Mouse (Mus musculus) MEL (cell line): Measurements from ENCODE around the gene Igsf9b. TPM values are rescaled to one million over a fixed set of nuclear protein-coding genes. Genes with fewer than 3 reads are reported as not detected.
A peak's percentile ranks its signal among the peaks of the same experiment; 100 is the strongest.

ENCODE experiments used
- DNase-seq: peaks from one replicate; pipeline ENCODE4 v3.0.0; 2011; ENCODE audit warnings: low read depth, low spot score
- H3K27ac ChIP-seq: 2 replicates; pipeline ENCODE4 v1.5.1; 2012; ENCODE audit warnings: low read depth, mild to moderate bottlenecking, control low read depth, low read length, moderate library complexity; ENCODE audit not compliant: control insufficient read depth
- H3K27me3 ChIP-seq, 2 experiments: fragments of 150-350 bp in 1 of 2; sonication (generic) in 1 of 2; 2 replicates each; pipeline ENCODE4 v1.6.1; 2012; ENCODE audit warnings: low read length in 2 of 2, mild to moderate bottlenecking in 2 of 2, improper control_type of control experiment in 1 of 2, moderate library complexity in 1 of 2; ENCODE audit not compliant: insufficient read depth in 2 of 2, control insufficient read depth in 1 of 2
- H3K36me3 ChIP-seq, 2 experiments: 2 replicates each; pipeline ENCODE4 v1.6.1; 2012 to 2014; ENCODE audit warnings: low read length in 2 of 2, improper control_type of control experiment in 1 of 2, inconsistent platforms in 1 of 2, mild to moderate bottlenecking in 1 of 2; ENCODE audit not compliant: insufficient read depth in 2 of 2, control insufficient read depth in 1 of 2
- H3K4me1 ChIP-seq, 2 experiments: fragments of 150-350 bp in 1 of 2; sonication (generic) in 1 of 2; 2 replicates each; pipeline ENCODE4 v1.6.1; 2012; ENCODE audit warnings: low read length in 2 of 2, improper control_type of control experiment in 1 of 2, mild to moderate bottlenecking in 1 of 2; ENCODE audit not compliant: insufficient read depth in 2 of 2, control insufficient read depth in 1 of 2
- H3K4me3 ChIP-seq, 2 experiments: fragments of 150-350 bp in 1 of 2; sonication (generic) in 1 of 2; 2 replicates each; pipeline ENCODE4 v1.5.1; 2012; ENCODE audit warnings: low read depth in 2 of 2, low read length in 2 of 2, mild to moderate bottlenecking in 2 of 2, moderate library complexity in 2 of 2, control low read depth in 1 of 2, improper control_type of control experiment in 1 of 2; ENCODE audit not compliant: control insufficient read depth in 1 of 2, insufficient read depth in 1 of 2
- H3K79me2 ChIP-seq: 2 replicates; pipeline ENCODE4 v1.6.1; 2012; ENCODE audit warnings: mild to moderate bottlenecking, low read length, moderate library complexity; ENCODE audit not compliant: control insufficient read depth, poor library complexity, insufficient read depth
- H3K9ac ChIP-seq: 2 replicates; pipeline ENCODE4 v1.6.1; 2012; ENCODE audit warnings: low read depth, mild to moderate bottlenecking, control low read depth, low read length, moderate library complexity; ENCODE audit not compliant: control insufficient read depth, poor library complexity, severe bottlenecking
- H3K9me3 ChIP-seq: fragments of 150-350 bp; sonication (generic); replicated peaks from 2 replicates; pipeline ENCODE4 v1.6.1; 2012; ENCODE audit warnings: mild to moderate bottlenecking, low read length, improper control_type of control experiment, moderate library complexity; ENCODE audit not compliant: insufficient read depth
- CHD1 ChIP-seq: IDR thresholded peaks from 2 replicates; pipeline ENCODE4 v1.6.1; 2012; ENCODE audit warnings: low read depth, mild to moderate bottlenecking, inconsistent platforms, low read length, improper control_type of control experiment
- CHD2 ChIP-seq: IDR thresholded peaks from 2 replicates; pipeline ENCODE4 v1.6.1; 2011; ENCODE audit warnings: low read length, improper control_type of control experiment
- CTCF ChIP-seq, 3 experiments: IDR thresholded peaks in 2 of 3; conservative IDR thresholded peaks in 1 of 3; 2 replicates each; pipeline ENCODE4 v1.5.1; 2011 to 2012; ENCODE audit warnings: low read length in 3 of 3, low read depth in 2 of 3, mild to moderate bottlenecking in 2 of 3, improper control_type of control experiment in 1 of 3, inconsistent platforms in 1 of 3, mixed read lengths in 1 of 3, moderate library complexity in 1 of 3; ENCODE audit not compliant: control insufficient read depth in 1 of 3, insufficient read depth in 1 of 3, poor library complexity in 1 of 3, severe bottlenecking in 1 of 3
- E2F4 ChIP-seq: IDR thresholded peaks from 2 replicates; pipeline ENCODE4 v1.6.1; 2011; ENCODE audit warnings: low read depth, low read length, improper control_type of control experiment, borderline replicate concordance
- EP300 ChIP-seq, 2 experiments: IDR thresholded peaks; 2 replicates each; pipeline ENCODE4 v1.6.1; 2011; ENCODE audit warnings: improper control_type of control experiment in 2 of 2, low read length in 2 of 2, low read depth in 1 of 2, mild to moderate bottlenecking in 1 of 2
- GABPA ChIP-seq: IDR thresholded peaks from 2 replicates; pipeline ENCODE4 v1.6.1; 2012; ENCODE audit warnings: low read depth, mild to moderate bottlenecking, inconsistent platforms, low read length, improper control_type of control experiment, moderate library complexity
- GATA1 ChIP-seq: IDR thresholded peaks from 2 replicates; pipeline ENCODE4 v1.6.1; 2011; ENCODE audit warnings: low read depth, low read length, improper control_type of control experiment
- HCFC1 ChIP-seq: IDR thresholded peaks from 2 replicates; pipeline ENCODE4 v1.6.1; 2012; ENCODE audit warnings: low read depth, mild to moderate bottlenecking, inconsistent platforms, low read length, improper control_type of control experiment, moderate library complexity
- MXI1 ChIP-seq: IDR thresholded peaks from 2 replicates; pipeline ENCODE4 v1.6.1; 2011; ENCODE audit warnings: mild to moderate bottlenecking, low read depth, low read length, improper control_type of control experiment
- NRF1 ChIP-seq: IDR thresholded peaks from 2 replicates; pipeline ENCODE4 v1.6.1; 2014; ENCODE audit warnings: low read depth, mild to moderate bottlenecking, inconsistent platforms, low read length, improper control_type of control experiment, moderate library complexity; ENCODE audit not compliant: poor library complexity, insufficient read depth, severe bottlenecking
- POLR2AphosphoS5 ChIP-seq: IDR thresholded peaks from 2 replicates; pipeline ENCODE4 v1.6.1; 2012; ENCODE audit warnings: low read depth, borderline replicate concordance, mild to moderate bottlenecking, inconsistent platforms, low read length, moderate library complexity, mixed read lengths
- RAD21 ChIP-seq: IDR thresholded peaks from 2 replicates; pipeline ENCODE4 v1.6.1; 2011; ENCODE audit warnings: mild to moderate bottlenecking, low read depth, low read length, improper control_type of control experiment
- RCOR1 ChIP-seq: IDR thresholded peaks from 2 replicates; pipeline ENCODE4 v1.6.1; 2012; ENCODE audit warnings: low read depth, mild to moderate bottlenecking, inconsistent platforms, low read length, improper control_type of control experiment
- SMC3 ChIP-seq: IDR thresholded peaks from 2 replicates; pipeline ENCODE4 v1.6.1; 2011; ENCODE audit warnings: low read depth, low read length, improper control_type of control experiment
- TBP ChIP-seq: IDR thresholded peaks from 2 replicates; pipeline ENCODE4 v1.8.0; 2011; ENCODE audit warnings: low read depth, low read length, improper control_type of control experiment
- TCF12 ChIP-seq: IDR thresholded peaks from 2 replicates; pipeline ENCODE4 v1.6.1; 2014; ENCODE audit warnings: low read depth, mild to moderate bottlenecking, inconsistent platforms, low read length, improper control_type of control experiment, moderate library complexity
- UBTF ChIP-seq: IDR thresholded peaks from 2 replicates; pipeline ENCODE4 v1.6.1; 2012; ENCODE audit warnings: low read depth, mild to moderate bottlenecking, inconsistent platforms, low read length, improper control_type of control experiment, moderate library complexity, borderline replicate concordance; ENCODE audit not compliant: insufficient read depth
- USF2 ChIP-seq, 2 experiments: IDR thresholded peaks; 2 replicates each; pipeline ENCODE4 v1.6.1; 2011 to 2012; ENCODE audit warnings: improper control_type of control experiment in 2 of 2, low read length in 2 of 2, borderline replicate concordance in 1 of 2, inconsistent platforms in 1 of 2, low read depth in 1 of 2, mild to moderate bottlenecking in 1 of 2; ENCODE audit not compliant: insufficient read depth in 1 of 2
- ZC3H11A ChIP-seq: IDR thresholded peaks from 2 replicates; pipeline ENCODE4 v1.6.1; 2012; ENCODE audit warnings: low read depth, mild to moderate bottlenecking, inconsistent platforms, low read length, improper control_type of control experiment
- ZKSCAN1 ChIP-seq: IDR thresholded peaks from 2 replicates; pipeline ENCODE4 v1.6.1; 2012; ENCODE audit warnings: low read depth, mild to moderate bottlenecking, inconsistent platforms, low read length, improper control_type of control experiment, moderate library complexity
- polyA plus RNA-seq, 2 experiments: library from polyadenylated mRNA; stranded (reverse) in 1 of 2; unstranded in 1 of 2; fragments of >175 nt in 1 of 2; fragments of >200 nt in 1 of 2; gene quantifications; 2 replicates each; pipeline versions ENCODE4 v1.2.1 to v1.2.4; 2012; ENCODE audit warnings: low replicate concordance in 2 of 2, low read depth in 1 of 2; ENCODE audit not compliant: insufficient read length in 2 of 2, insufficient read depth in 1 of 2, missing spikeins in 1 of 2
- total RNA-seq: library from RNA; depleted of rRNA; stranded (reverse); fragments of 300-350 nt; gene quantifications from 2 replicates; pipeline ENCODE4 v1.2.3, GENCODE M21; 2012

The Igsf9b gene
- total and polyA plus RNA-seq, 3 experiments, result not detected

GRCm38 (mm10) chr9:27325920-27326319 is 26.9 kb downstream of the Igsf9b start:
- Histone ChIP-seq H3K9ac (no peak overlapping the region), H3K27ac (no peak overlapping the region), H3K36me3 (no peaks in the 10 kb centered on the region), H3K79me2 (no peaks in the 10 kb centered on the region), H3K9me3 (no peaks in the 10 kb centered on the region), H3K4me3 (no peak overlapping the region)
- TF ChIP-seq NRF1 (no peak), RAD21 (peak; percentile 52), CTCF (IDR thresholded peaks at IDR 0.05 in 2 of 3, conservative IDR thresholded peaks at IDR 0.05 in 1 of 3; ENCODE audit: control insufficient read depth in 1 of 3, insufficient read depth in 1 of 3, low read depth in 2 of 3, low read length in 3 of 3, poor library complexity in 1 of 3, severe bottlenecking in 1 of 3) (peak; percentile 25 to 43 (median 28); a peak in 3 of 6 replicates), HCFC1 (no peak), GABPA (no peak), SMC3 (peak; percentile 36)
- TF ChIP-seq, all 39 proteins: peak for 3
- Histone ChIP-seq H3K4me1 (no peaks in the 10 kb centered on the region), H3K27me3 (no peaks in the 10 kb centered on the region)
- DNase-seq, result peak; percentile 11

- no peaks in the 10 kb centered on the region for H3K36me3 ChIP-seq
- no peak for TF ChIP-seq CHD1
- TF ChIP-seq, all 39 proteins: peak for 0
- H3K4me1 ChIP-seq, result no peaks in the 10 kb centered on the region
- no peak overlapping the region for H3K9ac ChIP-seq
- H3K9me3 ChIP-seq, result no peaks in the 10 kb centered on the region
- DNase-seq, result no peak
- no peak overlapping the region for H3K27ac ChIP-seq
- H3K4me3 ChIP-seq, result no peak overlapping the region
- H3K27me3 ChIP-seq, result no peaks in the 10 kb centered on the region
- no peaks in the 10 kb centered on the region for H3K79me2 ChIP-seq
Measured at GRCm38 (mm10) chr9:27327558-27327957, 28.6 kb downstream of the Igsf9b start.

- Histone ChIP-seq H3K27ac (no peak overlapping the region), H3K9ac (no peak overlapping the region), H3K79me2 (no peaks in the 10 kb centered on the region), H3K4me1 (no peaks in the 10 kb centered on the region), H3K36me3 (no peaks in the 10 kb centered on the region), H3K27me3 (no peaks in the 10 kb centered on the region), H3K4me3 (no peak overlapping the region), H3K9me3 (no peaks in the 10 kb centered on the region)
- TF ChIP-seq CHD2, result no peak
- TF ChIP-seq TBP, result no peak
- no peak for TF ChIP-seq USF2 (IDR thresholded peaks at IDR 0.05; ENCODE audit: borderline replicate concordance in 1 of 2, insufficient read depth in 1 of 2, low read depth in 1 of 2, low read length in 2 of 2)
- no peak for TF ChIP-seq E2F4
- TF ChIP-seq MXI1, result no peak
- TF ChIP-seq NRF1, result no peak
- no peak for TF ChIP-seq SMC3
- TF ChIP-seq ZKSCAN1, result no peak
- TF ChIP-seq POLR2AphosphoS5, result no peak
- TF ChIP-seq RCOR1, result no peak
- no peak for TF ChIP-seq CTCF (IDR thresholded peaks at IDR 0.05 in 2 of 3, conservative IDR thresholded peaks at IDR 0.05 in 1 of 3; ENCODE audit: control insufficient read depth in 1 of 3, insufficient read depth in 1 of 3, low read depth in 2 of 3, low read length in 3 of 3, poor library complexity in 1 of 3, severe bottlenecking in 1 of 3)
- no peak for TF ChIP-seq EP300 (IDR thresholded peaks at IDR 0.05; ENCODE audit: low read depth in 1 of 2, low read length in 2 of 2)
- TF ChIP-seq TCF12, result no peak
- no peak for TF ChIP-seq RAD21
- no peak for TF ChIP-seq ZC3H11A
- TF ChIP-seq GATA1, result no peak
- no peak for TF ChIP-seq UBTF
- DNase-seq, result no peak
Measured at GRCm38 (mm10) chr9:27330374-27330773, 31.4 kb downstream of the Igsf9b start.
